Mouse (Mus musculus) brain, embryonic 18.5 days (tissue): ENCODE results near the gene Il4i1.
"Not testable (repeated sequence)": the region's sequence is repeated elsewhere in the genome, so short reads cannot be mapped to it uniquely, and the experiment has no call there.

Experiments
- DNase-seq: peaks from one replicate; pipeline ENCODE4 v3.0.0-alpha.2; 2012; ENCODE audit warnings: low read depth, low spot score

The Il4i1 gene

GRCm38 (mm10) chr7:44863982-44864494 lies 47.9 kb downstream of the Il4i1 start:
- no peak for DNase-seq

- no peak for DNase-seq
Observed at GRCm38 (mm10) chr7:44864595-44865542, 48.7 kb downstream of the Il4i1 start.

GRCm38 (mm10) chr7:44866276-44867009 lies 50.3 kb downstream of the Il4i1 start:
- no peak for DNase-seq

- no peak for DNase-seq
Observed at GRCm38 (mm10) chr7:44867010-44867702, 51.0 kb downstream of the Il4i1 start.

GRCm38 (mm10) chr7:44867802-44868201 lies 51.6 kb downstream of the Il4i1 start:
- DNase-seq = no peak

- no peak for DNase-seq
Observed at GRCm38 (mm10) chr7:44868465-44868864, 52.3 kb downstream of the Il4i1 start.

- DNase-seq = no peak
Observed at GRCm38 (mm10) chr7:44868919-44869696, 52.9 kb downstream of the Il4i1 start.

- DNase-seq = peak; percentile 99
Observed at GRCm38 (mm10) chr7:44869697-44870528, 53.7 kb downstream of the Il4i1 start, which contains the start of gene Ptov1. Ptov1 (minus strand) TSS chr7:44869788.

GRCm38 (mm10) chr7:44870614-44871013 lies 54.4 kb downstream of the Il4i1 start:
- DNase-seq = no peak

GRCm38 (mm10) chr7:44871181-44871580 lies 55.0 kb downstream of the Il4i1 start:
- no peak for DNase-seq

- DNase-seq = not testable (repeated sequence)
Observed at GRCm38 (mm10) chr7:44871774-44872173, 55.6 kb downstream of the Il4i1 start.

- DNase-seq = no peak
Observed at GRCm38 (mm10) chr7:44877833-44878232, 61.6 kb downstream of the Il4i1 start.

GRCm38 (mm10) chr7:44883036-44883435 lies 66.8 kb downstream of the Il4i1 start:
- DNase-seq = no peak

- no peak for DNase-seq
Observed at GRCm38 (mm10) chr7:44884637-44885036, 68.5 kb downstream of the Il4i1 start.

- no peak for DNase-seq
Observed at GRCm38 (mm10) chr7:44886964-44887363, 70.8 kb downstream of the Il4i1 start.

GRCm38 (mm10) chr7:44888256-44889105 lies 72.3 kb downstream of the Il4i1 start:
- no peak for DNase-seq

GRCm38 (mm10) chr7:44890180-44890579 lies 74.0 kb downstream of the Il4i1 start:
- DNase-seq = no peak
